Mouse (Mus musculus) layer of hippocampus, postnatal 25 days (tissue): ENCODE data around the gene Gars. TPM values are rescaled to one million over a fixed set of nuclear protein-coding genes. Genes with fewer than 3 reads are reported as not detected.

ENCODE experiments used
- DNase-seq, 2 experiments: peaks; one replicate each; pipeline ENCODE4 v3.0.0; 2022; ENCODE audit warnings: mixed read lengths in 2 of 2, low spot score in 1 of 2; ENCODE audit errors: extremely low spot score in 1 of 2
- total RNA-seq, 2 experiments: library from RNA; stranded (reverse); gene quantifications; 2 replicates each; pipeline ENCODE4 v1.2.3; 2021

Gene Gars
- total RNA-seq, 2 experiments from 2014 or later: 133 to 137 TPM

DNA sequence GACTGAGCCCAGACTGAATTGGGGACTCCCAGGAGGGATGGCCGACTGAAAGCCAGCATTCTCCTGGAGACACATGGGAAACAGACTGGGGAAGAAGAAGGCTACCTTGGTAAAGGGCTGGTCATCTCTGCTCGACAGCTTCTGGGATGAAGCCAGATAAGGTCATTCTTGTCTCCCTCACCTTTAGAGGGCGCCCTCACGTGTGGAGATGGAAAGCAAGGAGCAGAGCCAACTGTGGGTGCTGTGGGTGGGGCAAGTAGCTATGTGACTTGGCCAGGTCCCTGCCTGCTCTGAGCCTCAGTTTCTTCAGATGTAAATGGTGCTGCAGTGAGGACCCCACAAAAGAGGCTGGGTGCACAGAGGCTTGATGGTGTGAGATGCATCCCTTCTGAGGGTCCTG lies 52.8 kb downstream of the Gars start:
- DNase-seq: no peak

DNA sequence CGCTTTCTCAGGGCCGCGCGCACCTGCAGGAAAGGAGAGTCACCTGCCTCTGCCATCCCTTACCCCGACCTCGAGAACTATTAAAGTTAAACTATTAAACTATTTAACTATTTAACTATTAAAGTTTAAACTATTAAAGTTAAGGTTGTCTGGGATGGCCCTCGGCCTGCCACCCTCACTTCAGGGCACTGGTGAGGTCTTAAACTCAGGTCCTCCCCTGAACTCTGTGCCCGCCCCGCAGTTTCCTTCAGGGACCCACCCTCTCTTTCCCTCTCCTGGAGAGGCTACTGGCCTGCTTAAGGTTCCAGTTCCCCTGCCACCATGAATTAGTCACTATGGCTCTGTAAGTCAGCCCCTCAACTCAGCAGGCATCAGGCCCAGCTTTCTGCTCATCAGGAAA lies 53.6 kb downstream of the Gars start:
- no peak for DNase-seq

DNA sequence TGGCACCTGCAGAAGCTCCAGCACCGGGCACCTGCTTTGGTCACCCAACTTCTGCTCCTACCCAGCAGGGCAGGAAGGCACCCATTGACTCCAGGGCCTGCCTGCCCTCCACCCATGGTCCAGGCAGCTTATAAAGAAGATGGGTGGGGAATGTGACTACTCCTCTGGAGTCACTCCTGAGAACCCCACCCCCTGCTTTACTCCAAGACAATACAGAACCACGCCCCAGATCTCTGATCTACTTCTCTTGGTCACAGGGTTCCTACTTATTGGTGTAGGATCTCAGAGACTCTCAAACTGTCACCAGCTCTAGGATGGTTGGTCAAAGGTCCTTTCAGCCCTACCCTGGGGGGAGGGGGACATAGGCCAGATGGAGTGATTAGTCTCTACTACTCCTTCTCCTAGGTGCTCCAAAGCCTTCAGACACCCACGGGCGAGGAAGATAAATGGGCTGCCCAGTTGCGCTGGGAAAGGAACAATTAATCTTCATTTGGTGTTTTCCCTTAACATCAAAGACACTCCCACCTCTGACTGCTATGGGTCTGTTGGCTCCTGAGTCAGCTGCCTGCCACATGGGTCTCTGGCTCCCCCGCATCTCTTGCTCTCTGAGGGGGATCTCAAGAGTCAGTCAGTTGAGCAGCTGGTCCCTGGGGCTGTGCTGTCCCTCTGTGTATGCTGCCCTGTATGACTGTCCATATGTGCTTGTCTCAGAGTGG lies 55.8 kb downstream of the Gars start:
- no peak for DNase-seq

DNA sequence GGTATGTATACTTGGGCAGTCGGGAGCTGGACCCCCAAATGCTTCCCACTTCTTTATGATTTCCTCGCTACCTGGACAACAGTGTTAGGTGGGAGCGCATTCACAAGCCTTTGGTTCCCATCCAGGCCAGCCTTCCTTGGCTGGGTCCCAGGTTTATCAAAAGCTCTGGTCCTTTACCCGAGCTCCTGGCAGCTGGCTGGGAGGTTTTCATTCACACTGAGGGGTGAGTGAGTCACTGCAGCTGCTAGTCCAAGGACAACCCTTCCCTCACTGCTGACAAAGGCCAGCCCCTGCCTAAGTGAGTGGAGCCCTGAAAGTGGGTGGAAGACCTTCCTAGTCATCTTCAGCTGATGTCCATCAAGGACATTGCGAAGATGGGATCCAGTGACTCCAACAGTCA lies 60.2 kb downstream of the Gars start:
- no peak for DNase-seq

DNA sequence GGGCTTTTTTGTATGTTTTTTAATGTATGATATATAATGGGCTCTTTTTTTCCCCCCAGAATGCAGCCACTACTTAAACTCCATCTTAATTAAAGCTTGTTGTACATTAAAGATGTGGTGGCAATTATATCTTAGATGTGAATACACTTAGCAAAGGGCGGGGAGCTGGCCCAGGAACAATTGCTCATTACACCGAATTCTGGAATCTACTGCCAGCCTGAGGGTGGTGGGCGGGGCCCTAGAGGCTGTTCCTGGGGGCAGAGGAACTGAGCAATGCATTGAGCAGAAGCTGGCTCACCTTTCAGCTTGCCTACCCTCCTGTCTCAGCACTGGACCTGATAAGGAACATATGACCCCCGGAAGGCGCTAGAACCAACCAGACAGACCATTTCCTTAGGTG lies 60.8 kb downstream of the Gars start:
- DNase-seq: no peak

DNA sequence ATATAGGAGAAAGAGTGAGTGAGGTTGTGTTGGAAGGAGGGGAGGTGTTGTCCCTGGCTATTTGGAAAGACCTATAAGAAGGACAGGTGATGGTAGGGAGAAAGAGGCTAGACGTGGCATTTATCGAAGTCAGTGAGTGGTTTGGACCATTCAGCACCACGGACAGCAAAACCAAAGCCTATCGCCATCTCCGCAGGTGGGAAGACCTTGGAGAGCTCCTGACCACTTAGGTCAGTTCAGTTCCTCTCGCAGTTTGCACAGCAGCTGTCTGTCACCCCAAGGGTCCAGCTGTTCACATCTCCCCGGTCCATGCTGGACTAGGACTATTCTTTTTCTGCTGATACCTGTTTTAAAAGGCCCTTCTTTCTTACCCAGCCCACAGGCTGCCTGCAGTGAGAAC lies 70.6 kb downstream of the Gars start:
- DNase-seq: no peak

DNA sequence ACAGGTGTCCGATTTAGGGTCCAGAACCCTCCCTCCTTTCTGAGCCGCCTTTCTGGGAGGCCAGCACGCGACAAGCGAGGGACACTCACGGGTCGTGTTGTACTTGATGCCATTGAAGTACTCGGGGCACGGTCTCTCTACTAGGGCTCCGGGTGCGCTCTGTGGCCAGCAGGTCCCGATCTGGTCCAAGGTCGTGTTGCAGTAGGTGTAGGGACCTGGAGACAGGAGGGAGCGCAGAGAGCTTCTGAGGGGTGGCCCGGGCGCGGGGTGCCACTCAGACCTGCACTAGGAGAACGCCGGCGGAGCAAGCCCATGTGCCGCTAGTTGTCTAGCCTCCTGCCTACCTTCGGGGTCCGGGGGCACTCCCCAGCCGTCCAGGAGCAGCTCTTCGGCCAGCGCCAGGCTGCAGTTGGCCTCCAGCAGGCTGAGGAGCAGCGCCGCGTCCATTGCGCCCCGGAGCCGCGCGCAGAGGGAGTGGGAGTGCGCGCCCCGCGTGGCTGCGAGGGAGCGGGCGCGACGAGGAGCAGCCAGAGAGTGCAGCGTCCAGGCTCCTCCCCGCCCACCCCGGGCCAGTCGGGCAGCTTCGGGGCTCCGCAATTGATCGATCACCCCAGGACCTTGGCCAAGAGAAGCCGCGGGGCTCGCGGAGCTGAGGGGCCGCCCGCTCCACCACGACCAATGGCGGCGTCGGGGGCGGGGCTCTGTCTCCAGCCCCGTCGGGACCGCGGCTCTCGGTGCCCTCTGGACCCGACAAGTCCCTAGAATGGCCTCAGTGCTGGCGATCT lies 79.7 kb downstream of the Gars start:
- DNase-seq: peak in 1 of 2 experiments; percentile 8

DNA sequence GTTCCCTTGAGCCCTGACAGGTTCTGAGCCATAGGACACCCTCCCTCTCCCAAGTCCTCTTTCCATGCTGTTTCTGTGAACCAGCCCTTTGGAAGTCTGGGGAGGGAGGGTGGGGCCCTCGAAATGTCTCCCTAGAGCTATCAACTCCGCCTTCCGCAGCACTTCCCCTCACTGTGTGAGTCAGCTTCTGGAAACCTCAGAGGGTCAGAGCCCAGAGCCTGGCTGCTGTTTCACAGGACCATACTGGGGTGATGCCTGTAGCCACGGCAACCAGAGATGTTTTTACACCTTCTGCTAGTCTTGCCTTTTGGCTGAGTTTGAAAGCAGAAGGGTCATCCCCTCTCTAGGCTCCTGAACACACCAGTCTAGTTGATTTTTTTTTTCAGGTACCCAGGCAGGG lies 85.2 kb downstream of the Gars start:
- no peak for DNase-seq

DNA sequence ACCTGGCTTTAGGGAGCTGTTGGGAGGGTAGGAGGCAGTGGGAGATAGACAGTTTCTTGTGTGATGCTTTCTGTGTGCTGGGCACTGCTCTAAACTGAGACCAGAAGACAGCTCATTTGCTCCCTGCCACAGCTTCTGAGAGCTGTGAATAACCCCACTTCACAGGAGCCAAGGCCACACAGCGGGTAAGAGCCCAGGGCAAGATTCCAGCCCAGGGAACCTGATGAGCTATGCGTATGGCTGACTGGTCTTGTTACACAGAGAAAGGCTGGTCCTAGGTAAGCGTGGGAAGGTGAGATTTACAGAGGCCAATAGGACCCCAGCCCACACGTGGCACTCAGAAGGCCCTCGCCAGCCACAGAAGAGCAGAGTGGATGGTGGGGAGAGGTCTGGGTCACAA lies 88.8 kb downstream of the Gars start:
- DNase-seq: no peak

DNA sequence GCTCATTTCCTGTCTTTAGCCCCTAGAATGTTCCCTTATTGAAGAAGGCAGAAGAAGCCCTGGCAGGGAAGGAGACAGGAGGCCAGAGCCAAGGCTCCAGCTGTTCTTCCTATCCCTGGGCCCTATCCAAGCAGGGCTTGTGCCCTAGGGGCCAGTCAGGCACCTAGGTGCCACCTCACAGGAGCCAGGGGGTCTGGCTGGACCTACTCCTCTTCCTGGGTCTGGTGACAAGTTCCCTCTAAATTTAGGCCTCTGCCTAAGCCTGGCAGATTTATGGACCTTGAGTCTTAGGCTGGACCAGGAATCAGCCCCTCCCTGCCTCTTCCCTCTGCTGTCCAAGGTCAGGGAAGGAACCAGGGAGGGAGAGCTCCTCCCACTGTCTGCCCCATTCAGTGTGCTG lies 90.6 kb downstream of the Gars start:
- DNase-seq: no peak

Other genes with a start within 250 kb of the Gars start
- gene Znrf2, start 221.1 kb upstream of the Gars start, total RNA-seq: 10 to 100 TPM; 24.4 TPM
- 1 to 10 TPM; 5.1 to 5.8 TPM for gene Nod1, start 65.4 kb upstream of the Gars start, total RNA-seq
- gene Ggct, start 45.1 kb upstream of the Gars start, total RNA-seq: 10 to 100 TPM; 32.7 to 36.9 TPM
- 1 to 10 TPM; 3.2 to 4.9 TPM for gene Crhr2, start 95.0 kb downstream of the Gars start, total RNA-seq
- gene Inmt, start 137.0 kb downstream of the Gars start, total RNA-seq: under 1 TPM; 0.35 to 0.84 TPM
- gene Mindy4, start 165.4 kb downstream of the Gars start, total RNA-seq: 10 to 100 TPM; 13.4 to 13.7 TPM